Mouse (Mus musculus): ENCODE results near the gene Larp4b.

GRCm38 (mm10) chr13:9184281-9184680 is 90.6 kb downstream of the Larp4b start:
- TF ChIP-seq CTCF (IDR thresholded peaks at IDR 0.05; ENCODE audit: control insufficient read depth, insufficient read depth, insufficient replicate concordance, low read depth, low read length) (no peak), POLR2A (IDR thresholded peaks at IDR 0.05; ENCODE audit: control insufficient read depth, low read depth, low read length) (no peak)

Measured in testis, adult 2 months (tissue).